Mouse (Mus musculus): ENCODE results near the gene Hadha.

The Hadha gene

DNA sequence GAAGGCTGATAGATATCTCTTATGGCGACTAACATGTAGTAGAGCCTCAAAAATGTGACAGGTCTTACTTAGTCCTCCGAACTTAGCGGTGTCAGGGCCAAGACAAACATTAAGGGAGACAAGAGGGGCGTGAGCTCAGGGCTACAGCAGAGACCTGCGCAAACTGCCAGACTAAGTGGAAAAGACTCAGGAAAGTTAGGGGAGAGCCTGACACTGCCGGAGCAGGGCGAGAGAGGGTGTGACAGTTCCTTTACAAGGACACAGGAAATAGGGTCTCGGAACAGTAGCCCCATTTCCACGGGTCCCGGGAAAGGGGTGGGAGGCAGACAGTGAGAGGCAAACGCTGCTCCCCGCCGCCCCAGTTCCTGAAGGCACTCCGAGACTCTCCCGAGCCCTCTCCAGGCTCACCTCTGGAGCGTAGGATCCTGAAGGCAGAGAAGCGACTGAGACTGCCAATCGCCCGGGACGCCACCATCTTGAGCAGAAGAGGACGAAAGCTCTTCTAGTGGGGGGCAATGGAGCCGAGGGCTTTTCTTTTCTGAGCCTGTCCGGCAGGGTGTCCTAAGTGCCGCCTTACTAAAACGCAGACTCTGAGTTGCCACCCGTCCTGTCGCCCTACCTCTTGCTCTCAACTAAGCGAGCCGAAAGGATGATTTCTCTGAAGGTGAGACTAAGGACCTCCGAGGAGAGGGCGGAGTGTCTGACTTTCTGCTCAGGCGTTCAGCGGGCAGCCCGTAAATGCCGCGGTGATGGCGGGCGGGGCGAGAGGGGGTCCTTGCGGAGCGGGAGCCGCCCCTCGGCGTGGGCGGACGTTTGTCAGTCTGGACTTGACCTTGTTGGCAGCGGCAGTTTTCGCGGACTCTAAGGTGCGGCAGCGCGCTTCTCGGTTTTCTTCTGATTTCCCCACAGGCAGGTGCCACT, at the start of gene Hadha, which contains the start of gene Hadhb:
Hadha (minus strand) TSS at position 689 of the 921 bp plus-strand sequence.
Hadhb (plus strand) TSS at position 775 of the 921 bp plus-strand sequence.
- in situ Hi-C loops (cut with MboI, MseI): no loop called here

- in situ Hi-C loops (cut with MboI, MseI): no loop called here
Observed at GRCm38 (mm10) chr5:30204441-30204840, 49.5 kb upstream of the Hadha start.

DNA sequence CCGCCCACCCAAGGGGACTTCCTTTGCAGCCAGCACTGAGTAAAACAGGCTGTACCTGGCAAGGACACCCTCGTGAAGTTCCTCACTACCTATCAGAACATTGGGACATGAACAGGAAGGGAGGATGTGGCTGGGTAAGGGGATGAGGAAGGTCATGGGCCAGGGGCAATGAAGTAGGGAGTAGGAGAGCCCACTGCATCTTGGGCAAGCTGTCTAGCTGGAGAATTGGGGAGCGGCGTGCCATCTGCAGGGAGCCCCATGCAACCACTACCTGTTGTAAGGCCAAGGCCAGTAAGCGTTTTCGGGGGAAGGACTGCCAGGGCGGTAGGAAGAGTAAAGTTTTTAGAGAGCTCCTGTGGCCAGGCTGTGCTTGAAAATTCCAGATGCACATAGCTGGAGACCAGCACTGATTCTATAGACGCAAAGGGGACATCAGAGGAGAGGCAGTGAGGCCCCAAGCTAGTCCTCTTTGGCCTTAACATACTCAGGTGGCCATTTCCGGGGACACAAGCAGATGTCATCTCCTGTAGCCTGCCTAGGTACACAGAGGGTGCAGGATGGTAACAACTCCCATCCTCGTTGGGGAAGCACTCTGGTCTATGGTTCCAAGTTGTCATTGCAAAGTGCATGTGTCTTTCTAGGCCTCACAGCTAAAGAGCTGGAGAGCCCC, 48.4 kb upstream of the Hadha start:
- in situ Hi-C loops (cut with MboI, MseI): no loop called here

DNA sequence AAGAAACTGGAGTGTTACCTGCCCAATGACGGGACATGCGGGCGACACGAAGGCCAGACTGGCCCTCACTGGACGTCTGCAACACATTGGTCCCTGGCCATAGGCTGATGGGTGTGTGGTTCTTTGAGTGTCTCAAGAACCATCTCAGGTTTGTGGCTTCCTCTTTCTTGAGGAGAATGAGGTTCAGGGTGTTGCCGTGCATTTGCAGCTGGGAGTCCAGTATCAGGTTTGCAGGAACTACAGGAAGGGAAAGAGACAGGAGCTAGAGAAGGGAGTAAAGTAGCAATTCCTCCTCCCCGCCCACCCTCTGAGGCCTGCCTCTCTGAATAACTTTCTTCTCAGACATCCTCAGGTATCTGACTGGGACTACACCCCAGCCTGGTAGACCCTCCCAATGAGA, 47.3 kb upstream of the Hadha start:
- in situ Hi-C loops (cut with MboI, MseI): no loop called here

DNA sequence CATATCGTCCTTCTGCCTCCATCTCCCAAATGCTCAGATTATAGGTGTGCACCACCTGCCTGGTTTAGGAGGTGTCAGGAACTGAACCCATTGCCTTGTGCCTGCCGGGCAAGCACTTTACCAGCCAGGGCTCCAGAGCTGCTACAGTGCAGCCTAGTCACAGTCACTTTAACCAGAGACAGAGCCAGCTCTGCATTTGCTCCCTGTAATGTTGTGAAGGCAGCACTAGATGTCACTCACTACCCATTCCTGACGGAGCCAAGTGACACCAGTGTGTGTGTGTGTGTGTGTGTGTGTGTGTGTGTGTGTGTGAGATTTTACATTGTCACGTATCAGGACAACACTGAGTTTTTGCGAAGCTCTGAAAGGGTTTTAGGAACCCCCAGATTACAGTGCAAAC, 46.6 kb upstream of the Hadha start:
- in situ Hi-C loops (cut with MboI, MseI): no loop called here

GRCm38 (mm10) chr5:30198257-30198656, 43.3 kb upstream of the Hadha start:
- in situ Hi-C loops (cut with MboI, MseI): loop anchor here (5.0 to 10.0 kb wide), 3 partner anchors 79 to 983 kb away; no protein-coding TSS in a partner anchor

DNA sequence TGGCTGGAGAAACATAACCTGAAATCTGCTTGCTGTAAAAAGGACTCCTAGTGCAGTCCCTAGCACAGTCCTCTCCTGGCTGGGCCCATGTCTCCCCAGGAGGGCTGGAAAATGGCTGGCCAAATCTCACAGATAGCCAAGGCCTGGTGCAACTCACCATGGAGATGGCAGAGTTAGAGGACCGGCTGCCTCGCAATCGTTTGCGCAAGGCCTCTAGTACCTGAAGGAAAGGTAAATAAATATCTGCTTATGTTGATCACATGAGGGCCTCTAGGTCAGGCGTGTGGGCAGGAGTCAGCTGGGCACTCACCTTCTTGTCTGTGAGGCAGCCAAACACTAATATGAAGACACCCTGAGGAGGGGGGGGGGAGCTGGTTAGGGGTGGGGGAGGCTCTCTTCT, 40.4 kb upstream of the Hadha start:
- in situ Hi-C loops (cut with MboI, MseI): loop anchor here (5.0 to 10.0 kb wide), 3 partner anchors 82 to 981 kb away; no protein-coding TSS in a partner anchor

GRCm38 (mm10) chr5:30192452-30192851, 37.5 kb upstream of the Hadha start:
- in situ Hi-C loops (cut with MboI, MseI): loop anchor here (10.0 kb wide), 2 partner anchors 292 to 978 kb away; no protein-coding TSS in a partner anchor

- in situ Hi-C loops (cut with MboI, MseI): no loop called here
Observed at GRCm38 (mm10) chr5:30187687-30188485, 32.9 kb upstream of the Hadha start.

DNA sequence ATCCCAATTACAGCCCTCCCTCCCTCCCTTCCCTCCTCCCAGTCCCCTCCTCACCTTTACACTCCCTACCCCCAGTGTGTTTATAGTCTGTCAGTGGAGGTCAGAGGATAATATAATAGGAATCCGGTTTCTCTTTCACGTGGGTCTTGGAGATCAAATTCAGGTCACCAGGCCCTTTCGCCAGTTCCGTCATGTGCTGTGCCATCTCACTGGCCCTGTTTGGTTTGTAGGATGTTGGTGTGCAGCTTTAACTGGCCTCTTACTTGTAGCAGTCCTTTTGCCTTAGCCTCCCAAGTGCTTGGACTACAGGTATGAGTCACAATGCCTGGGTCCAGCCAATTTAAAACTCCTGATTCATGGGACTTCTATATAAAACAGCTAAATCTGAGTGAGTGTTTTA, 20.8 kb upstream of the Hadha start:
- in situ Hi-C loops (cut with MboI, MseI): no loop called here

DNA sequence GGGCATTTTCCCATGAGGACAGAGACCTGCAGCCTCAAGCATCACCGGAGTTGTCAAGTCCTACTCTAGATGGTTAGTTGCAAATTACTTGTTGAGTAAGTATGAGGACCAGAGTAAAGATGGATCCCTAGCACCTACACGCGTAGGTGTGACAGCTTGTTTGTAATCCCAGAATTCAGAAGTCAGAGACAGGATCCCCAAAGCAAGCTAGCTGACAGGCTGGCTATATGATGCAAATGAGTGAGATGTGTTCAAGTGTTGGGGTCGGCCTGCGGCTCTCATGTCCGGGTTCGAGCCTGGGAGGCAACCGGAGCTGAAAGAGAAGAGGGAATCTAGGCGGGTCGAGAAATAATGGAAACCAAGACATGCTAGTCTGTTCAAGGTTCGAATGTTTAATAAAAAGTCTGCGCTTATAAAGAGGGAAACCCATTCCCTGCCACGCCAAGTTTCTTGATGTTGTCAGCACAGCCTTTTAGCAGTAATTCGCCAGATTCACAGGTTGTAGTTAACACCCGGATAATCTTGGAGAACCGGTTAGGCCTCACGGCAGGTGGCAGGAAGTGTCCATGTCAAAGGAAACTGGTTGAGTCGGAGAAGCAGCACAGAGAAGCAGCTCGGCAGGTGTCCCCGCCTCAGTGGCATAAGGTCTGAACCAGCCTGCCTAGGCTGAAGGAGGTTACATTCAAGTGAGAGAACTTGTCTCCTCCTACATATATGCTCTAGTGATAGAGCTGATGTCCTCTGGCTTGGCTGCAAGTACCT, 18.1 kb upstream of the Hadha start:
- in situ Hi-C loops (cut with MboI, MseI): no loop called here

DNA sequence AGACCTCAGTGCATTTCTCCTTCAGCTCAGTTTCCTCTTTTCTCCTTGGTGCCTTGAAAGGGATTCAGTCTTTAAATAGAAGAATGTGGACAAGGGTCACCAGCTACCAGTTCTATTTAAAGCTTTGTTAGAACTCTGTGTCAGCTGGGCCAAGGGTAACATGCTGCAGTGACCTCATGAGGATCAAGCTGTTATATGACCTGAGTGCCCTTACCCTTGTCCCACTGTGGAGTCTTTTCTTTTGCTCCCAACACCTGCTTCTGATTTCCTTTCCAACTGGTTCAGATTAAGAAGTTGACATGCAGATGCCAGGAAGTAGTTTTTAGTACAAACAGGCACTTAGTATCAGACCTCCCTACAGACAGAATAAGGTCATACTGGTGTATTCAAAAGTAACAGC, 17.2 kb upstream of the Hadha start:
- in situ Hi-C loops (cut with MboI, MseI): no loop called here

- in situ Hi-C loops (cut with MboI, MseI): no loop called here
Observed at GRCm38 (mm10) chr5:30170303-30170940, 15.5 kb upstream of the Hadha start.

DNA sequence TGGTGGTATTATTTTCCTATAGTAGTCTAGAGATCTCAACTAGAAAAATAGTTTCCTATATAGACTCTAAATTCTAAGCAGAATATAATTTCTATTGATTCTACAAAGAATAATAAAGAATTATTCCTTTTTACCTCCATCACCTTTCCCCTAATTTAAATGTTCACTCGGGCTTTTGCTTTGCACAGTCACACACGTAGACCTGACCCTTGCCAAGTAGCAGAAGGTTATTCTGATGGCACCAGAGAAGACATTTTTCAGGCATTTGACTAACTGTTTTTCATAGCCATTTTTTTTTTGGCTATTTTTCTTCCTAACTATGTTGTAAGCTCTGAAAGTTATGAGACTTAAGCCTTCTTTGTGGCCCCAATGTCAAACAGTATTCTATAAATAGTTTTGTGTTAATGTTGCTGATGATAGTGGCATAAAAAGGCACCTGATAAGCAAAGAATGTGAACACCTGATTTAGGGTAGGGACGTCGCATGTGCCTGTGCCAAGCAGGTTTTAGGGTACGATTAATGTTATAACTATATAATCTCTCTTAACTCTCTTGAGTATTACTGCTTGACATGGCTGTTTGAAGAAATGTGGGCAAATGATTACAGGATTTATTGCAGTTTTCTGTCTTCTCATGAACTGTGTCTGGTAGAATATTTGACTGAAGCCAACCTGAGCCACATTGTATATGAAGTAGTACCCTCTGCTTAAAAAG, 10.4 kb upstream of the Hadha start:
- in situ Hi-C loops (cut with MboI, MseI): no loop called here

DNA sequence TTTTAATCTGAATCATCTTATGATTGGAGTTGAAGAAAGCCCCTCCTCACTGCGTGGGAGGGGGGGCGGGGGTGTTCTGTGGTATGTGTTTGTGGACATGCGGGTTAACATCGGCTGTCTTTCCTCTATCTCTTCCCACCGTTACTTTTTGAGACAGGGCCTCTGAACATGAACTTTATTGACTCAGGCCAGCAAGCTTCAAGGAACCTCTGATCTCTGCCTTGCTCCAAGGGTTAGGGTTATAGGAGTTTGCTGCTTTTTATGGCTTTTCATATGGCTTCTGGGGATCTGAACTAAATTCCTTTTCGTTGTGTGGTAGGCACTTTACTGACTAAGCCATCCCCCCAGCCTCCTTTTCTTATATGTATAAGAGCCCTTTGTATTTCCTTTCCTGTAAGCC, 7.4 kb upstream of the Hadha start:
- in situ Hi-C loops (cut with MboI, MseI): no loop called here

DNA sequence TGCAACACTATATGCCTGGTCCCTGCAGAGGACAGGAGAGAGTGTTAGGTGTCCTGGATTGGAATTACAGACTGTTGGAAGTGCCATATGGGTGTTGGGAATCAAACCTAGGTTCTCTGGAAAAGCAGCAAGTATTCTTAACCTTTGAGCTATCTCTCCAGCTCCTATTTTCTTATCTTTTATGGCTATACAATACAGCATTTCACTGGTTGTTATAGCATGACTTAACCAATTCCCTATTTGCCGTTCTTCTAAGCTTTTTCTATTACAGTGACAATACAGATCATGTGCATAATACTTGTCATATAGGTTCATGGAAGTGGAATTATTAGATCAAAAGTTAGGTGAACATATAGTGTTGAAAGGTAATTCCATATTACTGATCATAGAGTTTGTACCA, 6.9 kb upstream of the Hadha start:
- in situ Hi-C loops (cut with MboI, MseI): no loop called here

- in situ Hi-C loops (cut with MboI, MseI): no loop called here
Observed at GRCm38 (mm10) chr5:30159601-30160000, 4.6 kb upstream of the Hadha start.

DNA sequence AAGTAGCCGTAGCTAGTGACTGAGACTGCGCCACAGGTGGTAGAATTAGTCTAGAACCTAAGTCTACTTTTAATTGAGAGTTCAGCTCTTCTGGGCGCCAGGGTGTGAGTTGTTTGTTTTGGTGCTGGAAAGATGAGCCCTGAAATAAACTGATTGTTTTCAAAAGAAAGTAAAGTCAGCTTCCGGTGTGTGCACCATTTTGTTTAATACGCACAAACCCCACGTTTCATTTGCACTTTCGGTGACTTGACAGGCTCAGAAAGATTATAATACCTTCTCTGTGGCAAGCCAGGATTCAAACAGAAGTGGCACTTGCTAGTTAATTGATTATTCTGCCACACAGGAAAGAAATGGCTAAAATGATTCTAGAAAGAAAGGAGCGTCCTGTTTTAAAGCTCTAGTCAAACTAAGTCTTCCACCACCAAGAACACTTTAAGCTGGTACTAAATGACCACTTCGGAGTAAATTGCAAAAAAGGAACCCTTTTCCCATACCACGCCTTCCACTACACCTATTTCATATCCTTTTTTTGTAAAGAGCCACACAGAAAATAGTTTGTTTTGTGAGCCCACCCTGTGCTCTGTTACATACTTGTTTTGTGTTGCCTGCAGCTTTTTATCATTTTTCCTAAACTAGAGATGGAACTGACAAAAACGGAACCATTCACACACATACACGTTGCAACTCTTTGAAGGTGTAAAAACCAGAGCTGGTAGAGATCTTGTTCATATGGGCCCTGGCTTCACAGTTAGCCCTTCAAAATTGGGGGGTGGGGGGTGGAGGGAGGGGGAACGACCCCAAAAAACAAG, 1.1 kb upstream of the Hadha start:
- in situ Hi-C loops (cut with MboI, MseI): no loop called here

DNA sequence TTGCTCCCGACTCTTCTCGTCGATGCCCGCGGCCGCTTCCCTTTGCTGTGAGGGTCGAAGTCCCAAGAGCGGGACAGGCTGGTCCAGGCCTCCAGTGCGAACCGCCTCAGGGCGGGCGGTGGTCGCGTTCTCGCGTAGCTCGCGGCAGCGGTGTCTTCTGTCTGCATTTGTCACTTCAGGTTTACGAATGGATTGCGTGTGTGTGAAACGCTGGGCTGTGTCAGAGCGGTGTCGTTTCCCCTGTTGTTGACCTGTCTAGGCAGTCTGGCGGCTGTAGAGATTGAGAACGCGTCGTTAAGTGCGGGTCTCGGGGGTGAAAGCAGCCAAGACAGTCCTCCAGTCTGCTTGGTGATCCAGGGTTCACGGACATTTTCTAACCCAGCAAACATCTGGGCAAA, 432 bp upstream of the Hadha start:
- in situ Hi-C loops (cut with MboI, MseI): no loop called here
